Mouse (Mus musculus): ENCODE measurements around the gene Igsf9.

Gene Igsf9

DNA sequence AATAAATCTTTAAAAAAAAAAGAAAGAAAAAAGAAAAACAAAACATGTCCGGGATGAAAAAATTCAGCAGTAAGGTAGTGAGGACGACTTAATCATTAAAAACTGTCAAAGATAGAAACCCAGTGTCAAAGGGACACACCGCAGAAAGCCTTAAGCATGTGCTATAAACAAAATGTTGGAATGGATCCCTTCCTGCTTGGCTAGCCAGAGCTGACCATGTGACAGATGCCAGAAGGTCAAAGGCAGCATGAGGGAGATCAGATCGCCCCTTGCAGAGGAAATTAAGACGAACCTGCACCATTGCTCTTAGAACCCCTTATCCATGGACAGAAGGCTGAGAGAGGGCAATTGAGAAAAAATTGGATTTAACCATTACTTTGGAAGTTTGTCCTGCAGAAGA lies 12.2 kb upstream of the Igsf9 start:
- no peak for DNase-seq

DNA sequence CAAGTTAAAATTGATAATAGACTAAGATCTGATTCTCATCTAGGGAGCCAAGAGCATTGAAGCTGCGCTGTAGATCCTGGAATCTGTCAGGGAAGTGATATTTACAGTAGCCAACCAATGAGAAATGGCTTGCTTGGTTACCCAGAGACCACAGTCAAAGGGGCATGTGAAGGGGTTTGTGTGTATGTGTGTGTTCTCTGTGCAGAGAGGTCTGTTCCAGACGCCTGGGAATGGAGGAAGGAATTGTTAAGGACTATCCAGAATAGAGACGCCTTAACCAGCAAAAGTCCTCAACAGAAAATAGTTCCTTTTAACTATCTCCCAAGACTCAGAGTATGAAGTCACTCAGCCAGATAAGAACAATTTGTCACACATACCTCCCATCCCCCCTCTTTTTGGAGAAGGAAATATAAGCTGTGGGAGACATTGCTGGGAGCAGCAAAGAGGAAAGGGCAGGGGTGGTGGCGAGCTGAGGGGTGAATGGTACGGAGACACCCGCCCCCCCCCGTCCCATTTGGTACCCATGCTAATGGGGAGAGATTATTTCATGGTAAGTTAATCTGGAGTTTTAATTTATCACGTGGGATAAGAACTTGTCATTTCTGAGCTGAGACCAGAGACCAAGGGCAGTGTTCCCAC lies 11.7 kb upstream of the Igsf9 start:
- DNase-seq = no peak

DNA sequence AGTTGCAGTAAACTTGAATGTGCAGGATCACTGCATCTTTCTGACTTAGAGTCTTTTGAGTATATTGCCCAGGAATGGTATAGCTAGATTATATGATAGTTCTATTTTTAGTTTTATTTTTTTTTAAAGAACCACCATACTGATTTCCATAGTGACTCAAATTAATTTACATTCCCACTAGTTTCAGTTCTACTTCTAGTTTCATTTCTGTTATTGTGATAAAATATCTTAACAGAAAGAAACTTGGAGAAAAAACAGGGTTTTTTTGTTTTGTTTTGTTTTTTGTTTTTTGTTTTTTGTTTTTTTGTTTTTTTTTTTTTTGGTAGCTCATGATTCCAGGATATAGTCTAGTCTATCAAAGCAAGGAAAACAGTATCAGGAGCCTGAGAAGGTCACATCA lies 8.7 kb upstream of the Igsf9 start:
- DNase-seq = no peak

- no peak for DNase-seq
Observed at GRCm38 (mm10) chr1:172474196-172474595, 7.4 kb upstream of the Igsf9 start.

- no peak for DNase-seq
Observed at GRCm38 (mm10) chr1:172475054-172475741, 6.4 kb upstream of the Igsf9 start, which contains the start of gene Slamf9. Slamf9 (plus strand) TSS chr1:172475358.

GRCm38 (mm10) chr1:172478020-172478419 lies 3.6 kb upstream of the Igsf9 start:
- DNase-seq = no peak

GRCm38 (mm10) chr1:172480376-172480775 lies 1.2 kb upstream of the Igsf9 start:
- no peak for DNase-seq

- no peak for DNase-seq
Observed at GRCm38 (mm10) chr1:172481111-172481510, 477 bp upstream of the Igsf9 start.

DNA sequence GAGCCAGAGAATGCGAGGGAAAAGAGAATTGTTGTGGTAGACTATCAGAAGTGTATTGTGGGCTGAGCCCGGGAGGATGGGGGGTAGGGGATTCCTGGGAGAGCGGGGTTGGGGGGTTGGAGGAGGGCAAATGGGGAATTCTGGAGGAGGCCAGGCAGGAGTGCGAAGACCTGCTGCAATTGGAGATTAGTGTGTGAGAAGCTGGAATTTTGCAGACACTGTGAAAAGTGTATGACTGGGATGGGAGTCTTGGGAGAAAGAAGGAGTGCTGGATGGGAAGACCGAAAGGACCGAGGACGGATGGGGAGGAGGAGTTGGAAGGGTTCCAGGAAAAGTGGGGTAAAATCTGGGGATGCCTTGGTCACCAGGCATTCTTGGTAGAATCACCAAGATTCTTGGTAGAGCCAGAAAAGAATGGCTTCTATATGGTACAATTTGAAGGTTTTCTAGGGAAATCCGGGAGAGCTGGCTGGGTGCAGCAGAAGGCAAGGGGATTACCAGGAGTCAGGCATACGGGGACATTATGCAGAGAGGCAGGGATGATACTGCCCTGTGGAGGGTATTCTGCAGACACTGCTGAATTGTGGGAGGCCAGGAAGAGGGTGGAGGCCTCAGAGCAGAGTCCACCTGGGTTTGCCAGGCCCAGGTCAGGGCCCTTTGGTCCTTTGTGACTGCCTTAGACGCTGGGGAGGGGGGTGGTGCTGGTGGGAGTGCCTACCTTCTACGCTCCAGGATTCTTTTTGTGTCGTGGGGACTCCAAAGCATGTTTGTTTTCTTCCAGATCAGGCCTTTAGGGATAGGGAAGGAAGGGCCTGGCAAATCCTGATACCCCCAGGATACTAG lies 1.2 kb downstream of the Igsf9 start:
- no peak for DNase-seq

DNA sequence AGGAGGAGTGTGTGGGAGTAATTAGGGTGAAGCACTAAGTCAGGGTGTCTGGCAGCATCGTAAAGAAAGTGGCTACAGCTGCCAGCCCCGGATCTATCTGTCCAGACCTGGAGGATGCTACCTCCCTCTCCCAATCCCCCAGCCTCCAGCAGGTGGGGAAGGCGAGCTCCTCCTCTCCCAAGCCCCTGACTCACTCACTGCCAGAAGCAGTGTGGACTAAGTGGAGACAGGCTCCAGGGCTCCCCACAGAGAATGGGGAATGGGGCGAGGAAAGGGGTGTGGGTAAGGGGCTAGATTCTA lies 1.7 kb downstream of the Igsf9 start:
- peak in 1 of 2 experiments; percentile 9 for DNase-seq

DNA sequence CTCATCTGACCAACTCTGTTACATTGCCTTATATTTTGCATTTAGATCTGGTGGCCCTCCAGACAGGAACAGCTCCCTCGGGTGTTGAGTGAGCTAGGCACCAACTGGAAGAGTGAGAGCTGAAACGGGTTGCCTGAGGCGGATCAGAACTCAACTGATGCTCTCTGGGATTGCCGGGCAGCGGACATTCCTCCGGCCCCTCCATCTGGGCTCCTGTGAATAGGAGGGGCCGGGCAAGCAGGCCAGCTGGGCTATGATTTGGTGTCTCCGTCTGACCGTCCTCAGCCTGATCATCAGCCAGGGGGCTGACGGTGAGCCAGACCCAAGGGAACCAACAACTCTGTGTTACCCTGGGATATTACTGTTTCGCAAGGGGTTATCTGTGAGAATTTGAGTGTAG lies 2.6 kb downstream of the Igsf9 start:
- peak in 1 of 2 experiments; percentile 2 for DNase-seq

DNA sequence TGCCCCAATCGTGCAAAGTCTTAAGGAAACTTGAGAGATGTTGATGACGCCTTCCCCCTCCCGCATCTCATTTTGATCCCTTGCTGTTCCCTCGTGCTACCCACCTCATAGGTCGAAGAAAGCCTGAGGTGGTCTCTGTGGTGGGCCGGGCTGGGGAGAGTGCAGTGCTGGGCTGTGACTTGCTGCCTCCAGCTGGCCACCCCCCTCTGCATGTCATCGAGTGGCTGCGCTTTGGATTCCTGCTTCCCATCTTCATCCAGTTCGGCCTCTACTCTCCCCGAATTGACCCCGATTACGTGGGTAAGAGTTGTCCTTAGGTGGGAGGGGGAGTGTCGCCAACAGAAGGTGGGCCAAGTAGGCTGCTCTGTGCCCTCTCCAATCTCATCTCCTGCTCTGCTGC lies 3.1 kb downstream of the Igsf9 start:
- peak in 1 of 2 experiments; percentile 3 for DNase-seq

DNA sequence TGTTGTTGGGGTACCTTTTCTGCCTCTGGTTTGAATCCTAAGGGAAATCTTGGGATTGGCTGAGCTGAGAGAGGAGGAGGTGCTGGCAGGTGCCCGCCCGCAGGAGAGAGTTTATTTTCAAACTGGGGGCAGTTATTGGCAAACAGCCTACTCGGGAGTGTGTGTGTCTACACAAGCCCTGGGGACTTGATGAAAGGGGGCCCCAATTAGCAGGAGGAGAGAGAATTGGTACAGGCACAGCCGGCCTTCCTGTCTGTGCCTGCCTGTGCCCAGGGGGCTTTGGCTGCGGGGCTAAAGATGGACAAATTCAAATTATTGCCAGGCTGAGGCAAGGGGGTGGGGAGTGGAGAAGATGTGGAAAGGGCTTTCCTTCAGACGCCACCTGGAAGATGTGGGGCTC lies 4.2 kb downstream of the Igsf9 start:
- no peak for DNase-seq

DNA sequence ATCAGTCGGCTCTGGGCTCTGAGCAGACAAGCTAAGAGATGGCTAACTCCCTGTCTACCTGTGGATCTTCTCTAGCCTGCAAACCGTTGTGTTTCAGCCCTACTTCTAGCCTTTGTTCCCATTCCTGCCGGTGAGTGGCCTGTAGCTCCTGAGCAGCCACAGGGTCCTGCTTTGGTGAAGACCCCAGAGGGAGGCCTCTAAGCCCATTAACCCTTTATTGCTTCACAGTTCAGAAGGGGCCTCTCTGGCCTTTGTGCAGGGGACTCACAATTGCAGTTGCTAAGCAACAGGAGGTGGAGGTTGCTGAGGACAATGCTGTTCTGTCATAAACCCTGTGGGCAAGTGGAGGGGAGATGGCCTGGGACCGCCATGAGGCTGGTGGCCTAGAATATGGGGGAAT lies 4.6 kb downstream of the Igsf9 start:
- no peak for DNase-seq

DNA sequence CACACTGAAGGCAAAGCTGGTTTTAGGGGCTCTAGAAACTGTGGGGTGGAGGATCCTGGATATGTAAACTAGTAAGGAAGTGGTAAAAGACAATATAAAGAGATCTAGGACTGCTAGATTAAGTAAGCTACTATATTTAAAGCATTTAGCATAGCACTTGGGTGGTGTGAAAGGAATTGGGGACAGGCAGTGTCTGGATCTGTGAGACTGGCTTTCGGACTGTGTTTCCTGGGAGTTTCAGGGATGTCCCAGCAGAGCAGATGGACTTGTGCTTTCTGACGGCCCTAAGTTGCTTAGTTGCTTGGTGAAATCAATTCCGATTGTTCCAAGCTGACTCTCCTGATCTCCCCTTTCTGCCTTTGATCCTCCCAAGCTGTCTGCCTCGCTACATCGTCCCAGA lies 5.1 kb downstream of the Igsf9 start:
- no peak for DNase-seq

DNA sequence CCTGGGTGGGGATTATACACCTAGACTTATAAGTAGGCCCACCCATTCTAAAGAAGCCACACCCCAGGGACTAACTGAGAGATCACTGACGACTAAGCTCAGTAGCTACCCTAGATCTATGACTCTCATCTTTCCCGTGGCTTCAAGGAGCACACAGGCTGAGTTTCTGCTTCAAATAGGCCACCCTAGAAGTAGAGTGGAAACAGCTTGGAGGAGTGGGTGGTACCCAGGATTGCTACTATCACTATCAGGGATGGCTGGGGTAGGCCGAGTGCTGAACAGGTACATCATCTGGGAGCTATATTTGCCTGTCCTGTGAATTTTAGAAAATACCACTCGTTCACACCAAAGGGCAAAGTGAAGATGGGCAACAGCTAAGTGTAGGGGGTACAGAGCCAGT lies 6.3 kb downstream of the Igsf9 start:
- no peak for DNase-seq

GRCm38 (mm10) chr1:172488831-172489230 lies 7.2 kb downstream of the Igsf9 start:
- DNase-seq = no peak

DNA sequence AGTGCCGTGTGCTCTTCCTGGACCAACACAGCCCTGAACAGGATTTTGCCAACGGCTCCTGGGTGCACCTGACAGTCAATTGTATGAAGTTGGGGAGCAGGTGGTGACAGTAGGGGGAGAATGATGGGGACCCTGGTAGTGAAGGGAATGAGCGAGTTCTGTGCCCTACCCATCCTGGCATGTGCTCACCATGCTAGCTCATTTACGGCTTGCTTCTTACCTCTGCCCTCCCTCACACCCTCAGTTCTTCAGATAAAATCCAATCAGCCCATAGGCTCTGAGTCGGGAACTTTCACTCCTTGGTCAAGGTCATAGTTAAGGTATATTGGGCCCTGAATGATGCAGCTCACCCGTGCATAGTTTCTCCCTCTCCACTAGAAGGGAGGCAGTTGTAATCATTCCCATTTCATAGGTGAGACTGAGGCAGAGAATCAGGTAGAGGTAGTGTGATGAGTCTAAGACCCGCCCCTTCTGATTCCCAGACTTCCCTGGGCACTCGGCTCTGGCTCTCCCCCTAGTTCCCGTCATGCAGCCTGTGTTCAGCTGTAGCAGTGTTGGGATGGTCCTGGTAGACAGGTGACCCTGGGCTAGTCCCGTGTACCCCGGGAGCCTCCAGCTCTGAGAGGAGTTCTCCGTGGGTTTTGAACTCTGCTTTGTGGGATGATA lies 8.1 kb downstream of the Igsf9 start:
- DNase-seq = no peak

DNA sequence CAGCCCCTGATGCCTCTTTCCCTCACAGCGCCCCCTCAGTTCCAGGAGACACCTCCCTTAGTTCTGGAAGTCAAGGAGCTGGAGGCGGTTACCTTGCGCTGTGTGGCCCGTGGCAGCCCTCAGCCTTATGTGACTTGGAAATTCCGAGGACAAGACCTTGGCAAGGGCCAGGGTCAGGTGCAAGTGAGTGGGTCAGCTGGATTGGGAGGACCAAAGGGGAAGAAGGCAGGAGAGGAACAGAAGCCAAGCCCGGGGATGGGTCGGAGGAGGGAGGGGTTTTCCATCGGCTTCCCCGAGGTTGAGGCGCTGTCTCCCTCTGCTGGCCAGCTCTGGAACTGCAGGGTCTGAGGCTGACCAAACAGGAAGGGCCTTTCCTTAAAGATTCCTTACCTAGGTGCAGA lies 8.7 kb downstream of the Igsf9 start:
- peak; percentile 75 to 84 for DNase-seq

- no peak for DNase-seq
Observed at GRCm38 (mm10) chr1:172492047-172492446, 10.5 kb downstream of the Igsf9 start.

DNA sequence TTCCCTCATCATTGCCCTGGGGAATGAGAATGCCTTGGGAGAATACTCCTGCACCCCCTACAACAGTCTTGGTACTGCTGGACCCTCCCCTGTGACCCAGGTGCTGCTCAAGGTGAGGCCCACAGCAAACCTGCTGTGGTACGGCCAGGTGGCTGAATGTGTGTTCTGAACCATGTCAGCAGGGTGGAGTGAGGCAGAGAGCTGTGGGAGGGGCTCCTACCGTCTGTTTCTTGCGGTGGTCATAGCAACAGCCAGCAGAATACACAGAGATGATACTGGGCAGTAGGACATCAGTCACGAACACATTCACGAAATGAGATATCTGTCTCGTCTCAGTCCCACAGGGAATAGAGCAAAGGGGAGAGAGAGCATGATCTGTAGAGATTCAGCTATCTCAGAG lies 11.9 kb downstream of the Igsf9 start:
- no peak for DNase-seq

GRCm38 (mm10) chr1:172496030-172496429 lies 14.4 kb downstream of the Igsf9 start:
- DNase-seq = no peak

GRCm38 (mm10) chr1:172497428-172497827 lies 15.8 kb downstream of the Igsf9 start:
- DNase-seq = no peak

Measured in thymus, postnatal 36 days (tissue).